ENCODE assay signal across 29 mouse cellular contexts in the genomic region with DNA sequence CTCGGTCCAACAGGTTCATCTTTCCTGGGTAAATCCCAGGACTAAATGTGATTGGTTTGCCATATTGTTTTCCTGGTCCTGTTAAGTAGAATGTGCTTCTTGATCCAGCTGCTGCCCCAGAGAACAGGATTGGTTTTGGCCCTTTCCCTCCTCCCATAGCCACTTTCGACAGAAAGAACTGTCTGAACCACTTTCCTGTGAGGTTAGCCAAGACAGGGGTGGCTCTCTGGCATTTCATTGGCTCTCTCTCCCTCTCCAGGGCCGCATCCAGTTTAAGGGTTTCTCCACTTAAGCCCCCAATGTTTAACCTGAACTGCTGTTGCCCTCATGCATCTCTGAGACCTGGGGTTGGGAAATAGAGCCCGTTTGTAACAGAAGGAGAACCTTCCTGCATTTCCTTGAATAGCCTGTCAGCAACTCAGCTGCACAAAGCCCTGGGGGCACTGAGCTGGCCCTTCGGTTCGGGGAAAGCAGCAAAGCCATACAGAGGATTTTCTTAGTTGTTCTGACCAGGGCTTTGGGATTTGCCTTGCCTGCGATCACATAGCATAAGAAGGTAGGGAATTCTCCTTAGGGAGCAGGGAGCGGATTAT.
DNase-seq lines count a peak whose midpoint lies in the region; ATAC-seq and TF ChIP-seq lines count a peak whose summit lies in the region.
"Had no signal": no experiment of that assay in that cellular context is flagged by ENCODE, and none has a peak within 500 bp of the region (broad histone marks: within the 10 kb centered on the region; RNA-seq: fewer than 3 reads in every experiment).

No protein-coding gene starts in this region.

- H3K4me3 ChIP-seq in hindbrain, embryonic 10.5 days, result no peak overlapping the region
- H3K4me3 ChIP-seq in hindbrain, postnatal 0 days (ENCODE audit: low read length), result no peak overlapping the region
- H3K4me3 ChIP-seq in embryonic facial prominence, embryonic 11.5 days (ENCODE audit: low read depth, low read length), result no peak overlapping the region
- H3K4me3 ChIP-seq: heart, embryonic 13.5 days; liver, embryonic 12.5 days; midbrain, embryonic 15.5 days had no signal

- H3K4me1 ChIP-seq in hindbrain, embryonic 10.5 days (replicated peaks), result peaks cover 21% of the 10 kb centered on the region
- no peaks in the 10 kb centered on the region for H3K4me1 ChIP-seq in hindbrain, postnatal 0 days (ENCODE audit: insufficient read depth, low read length)
- no peaks in the 10 kb centered on the region for H3K4me1 ChIP-seq in embryonic facial prominence, embryonic 11.5 days (ENCODE audit: control insufficient read depth, insufficient read depth, low read length)
- H3K4me1 ChIP-seq: liver, embryonic 12.5 days had no signal

- no peak overlapping the region for H3K9ac ChIP-seq in hindbrain, postnatal 0 days (replicated peaks; ENCODE audit: low read length)
- no peak overlapping the region for H3K9ac ChIP-seq in embryonic facial prominence, embryonic 11.5 days (replicated peaks; ENCODE audit: low read length)
- H3K9ac ChIP-seq: heart, embryonic 13.5 days; liver, embryonic 12.5 days; midbrain, embryonic 15.5 days had no signal

- no peak overlapping the region for H3K27ac ChIP-seq in hindbrain, embryonic 10.5 days
- H3K27ac ChIP-seq in hindbrain, postnatal 0 days, result no peak overlapping the region
- no peak overlapping the region for H3K27ac ChIP-seq in embryonic facial prominence, embryonic 11.5 days (replicated peaks; ENCODE audit: low read depth, low read length)
- H3K27ac ChIP-seq: heart, embryonic 13.5 days; kidney, postnatal 0 days; liver, embryonic 12.5 days; midbrain, embryonic 15.5 days; stomach, postnatal 0 days had no signal

- ATAC-seq in hindbrain, postnatal 0 days, result no peak
- ATAC-seq in embryonic facial prominence, embryonic 11.5 days (replicated peaks; ENCODE audit: insufficient number of reproducible peaks, low FRiP score, low TSS enrichment, low read depth), result no peak
- ATAC-seq: activated CD4-positive, CD25-positive, alpha-beta regulatory T cell, adult 4 months; forebrain, embryonic 14.5 days; intestine, embryonic 16.5 days; liver, embryonic 12.5 days; lung, postnatal 0 days; midbrain, embryonic 15.5 days had no signal

- intact Hi-C loops in gastrocnemius, postnatal 14 days (cut with DNase I; ENCODE audit: low total_unique reads), result no loop called here

- H3K9me3 ChIP-seq in hindbrain, embryonic 10.5 days, result no peaks in the 10 kb centered on the region
- no peaks in the 10 kb centered on the region for H3K9me3 ChIP-seq in hindbrain, postnatal 0 days (ENCODE audit: low read length)
- no peaks in the 10 kb centered on the region for H3K9me3 ChIP-seq in embryonic facial prominence, embryonic 11.5 days (replicated peaks; ENCODE audit: control insufficient read depth, low read length)
- H3K9me3 ChIP-seq: heart, embryonic 13.5 days; liver, embryonic 12.5 days; midbrain, embryonic 15.5 days had no signal

- peak; percentile 33 for DNase-seq in gastrocnemius, postnatal 14 days
- DNase-seq in gastrocnemius, adult 8-10 months (ENCODE audit: low spot score in 2 of 2), result no peak
- DNase-seq in hindbrain, embryonic 10.5 days (ENCODE audit: low spot score), result peak; percentile 13
- no peak for DNase-seq in hindbrain, postnatal 0 days (ENCODE audit: low spot score)
- DNase-seq in NIH3T3 (ENCODE audit: low read depth), result peak; percentile 40
- DNase-seq in embryonic facial prominence, embryonic 11.5 days (ENCODE audit: low spot score), result peak; percentile 23
- DNase-seq in cerebellum, adult 11-12 months, result no peak
- DNase-seq: adrenal gland, adult 8-10 months; B cell, adult 2 months; cerebellum, adult 8-10 months; cerebellum, postnatal 25 days; kidney, adult 8-10 months; kidney, postnatal 4 days; layer of hippocampus, postnatal 36 days; left cerebral cortex, postnatal 4 days; lung, adult 18-20 months; lung, postnatal 4 days; right cerebral cortex, adult 18-20 months; thymus, adult 2 months; thymus, postnatal 36 days had no signal

- H3K36me3 ChIP-seq in hindbrain, embryonic 10.5 days, result no peaks in the 10 kb centered on the region
- H3K36me3 ChIP-seq in hindbrain, postnatal 0 days (ENCODE audit: insufficient read depth, low read length), result no peaks in the 10 kb centered on the region
- no peaks in the 10 kb centered on the region for H3K36me3 ChIP-seq in embryonic facial prominence, embryonic 11.5 days (replicated peaks; ENCODE audit: control insufficient read depth, insufficient read depth, low read depth, low read length)
- H3K36me3 ChIP-seq: heart, embryonic 13.5 days; liver, embryonic 12.5 days; midbrain, embryonic 15.5 days had no signal

- no peak overlapping the region for H3K4me2 ChIP-seq in hindbrain, postnatal 0 days (ENCODE audit: low read depth, low read length)
- H3K4me2 ChIP-seq in embryonic facial prominence, embryonic 11.5 days (ENCODE audit: low read depth, low read length), result no peak overlapping the region
- H3K4me2 ChIP-seq: heart, embryonic 13.5 days; liver, embryonic 12.5 days; midbrain, embryonic 15.5 days had no signal

- 62% methylated on average over 8 of the region's 8 CpGs for WGBS in hindbrain, embryonic 10.5 days
- WGBS in hindbrain, postnatal 0 days, result 64% methylated on average over 8 of the region's 8 CpGs
- 32% methylated on average over 8 of the region's 8 CpGs for WGBS in embryonic facial prominence, embryonic 11.5 days

- no peaks in the 10 kb centered on the region for H3K27me3 ChIP-seq in hindbrain, embryonic 10.5 days (ENCODE audit: insufficient read depth, poor library complexity, severe bottlenecking)
- no peaks in the 10 kb centered on the region for H3K27me3 ChIP-seq in hindbrain, postnatal 0 days (ENCODE audit: insufficient read depth, low read length)
- no peaks in the 10 kb centered on the region for H3K27me3 ChIP-seq in embryonic facial prominence, embryonic 11.5 days (ENCODE audit: control insufficient read depth, insufficient read depth, low read length)
- H3K27me3 ChIP-seq: heart, embryonic 13.5 days; liver, embryonic 12.5 days; midbrain, embryonic 15.5 days had no signal

- TF ChIP-seq CTCF in hindbrain, postnatal 0 days (IDR thresholded peaks at IDR 0.05; ENCODE audit: low read depth), result no peak

Comparison
In these comparisons a context has a peak if more than half of its experiments do, and no peak if none do; other contexts are left out.
1. DNase-seq: peak in gastrocnemius, postnatal 14 days (single experiment), hindbrain, embryonic 10.5 days (single experiment), NIH3T3 (single experiment) and embryonic facial prominence, embryonic 11.5 days (single experiment); none in gastrocnemius, adult 8-10 months (0 of 2), hindbrain, postnatal 0 days (single experiment) and cerebellum, adult 11-12 months (single experiment).